Mouse (Mus musculus): ENCODE results near the gene Dynlrb2.

- no peak for TF ChIP-seq EP300 (IDR thresholded peaks at IDR 0.05; ENCODE audit: low read depth)
- TF ChIP-seq CTCF (IDR thresholded peaks at IDR 0.05; ENCODE audit: low read depth), result no peak
Measured at GRCm38 (mm10) chr8:116482738-116483137, 22.0 kb upstream of the Dynlrb2 start.
